Mouse (Mus musculus) hindbrain, embryonic 16.5 days (tissue): ENCODE results near the gene Fbxl4. TPM values are rescaled to one million over a fixed set of nuclear protein-coding genes. Genes with fewer than 3 reads are reported as not detected.

Source experiments
- ATAC-seq: fragments of 200-750 bp; cut with Nextera tagmentation; 2 replicates; pipeline ENCODE4 v1.8.0; 2017; ENCODE audit warnings: moderate TSS enrichment, moderate library complexity
- H3K27ac ChIP-seq: fragments of 300-500 bp; sonication (generic); 2 replicates; pipeline ENCODE4 v1.5.1; 2014; ENCODE audit warnings: low read depth, mild to moderate bottlenecking, control low read depth, low read length, moderate library complexity
- H3K27me3 ChIP-seq: fragments of 300-500 bp; sonication (generic); replicated peaks from 2 replicates; pipeline ENCODE4 v1.6.1; 2014; ENCODE audit warnings: low read length; ENCODE audit not compliant: control insufficient read depth, insufficient read depth
- H3K36me3 ChIP-seq: fragments of 300-500 bp; sonication (generic); 2 replicates; pipeline ENCODE4 v1.6.1; 2014; ENCODE audit warnings: mild to moderate bottlenecking, low read length, moderate library complexity, mixed read lengths; ENCODE audit not compliant: control insufficient read depth, insufficient read depth
- H3K4me1 ChIP-seq: fragments of 300-500 bp; sonication (generic); 2 replicates; pipeline ENCODE4 v1.6.1; 2014; ENCODE audit warnings: low read depth, low read length; ENCODE audit not compliant: control insufficient read depth, insufficient read depth
- H3K4me2 ChIP-seq: fragments of 300-500 bp; sonication (generic); 2 replicates; pipeline ENCODE4 v1.6.1; 2014; ENCODE audit warnings: mild to moderate bottlenecking, low read length, control low read depth, moderate library complexity
- H3K4me3 ChIP-seq: fragments of 300-500 bp; sonication (generic); 2 replicates; pipeline ENCODE4 v1.5.1; 2014; ENCODE audit warnings: mild to moderate bottlenecking, low read length, control low read depth, moderate library complexity
- H3K9ac ChIP-seq: fragments of 300-500 bp; sonication (generic); 2 replicates; pipeline ENCODE4 v1.6.1; 2014; ENCODE audit warnings: low read depth, mild to moderate bottlenecking, control low read depth, low read length, moderate library complexity
- H3K9me3 ChIP-seq: fragments of 300-500 bp; sonication (generic); 2 replicates; pipeline ENCODE4 v1.6.1; 2014; ENCODE audit warnings: mild to moderate bottlenecking, low read length, moderate library complexity; ENCODE audit not compliant: control insufficient read depth
- WGBS: fragments of 180-500 bp; shearing (Covaris S2); extraction: QIAGEN DNeasy Blood & Tissue Kit; methylation state at CpG from one replicate; pipeline ENCODE4 v1.1.7; 2014; 5-methylcytosine and 5-hydroxymethylcytosine counted together
- polyA plus RNA-seq: library from polyadenylated mRNA; unstranded; fragments of >200 nt; fragmentation: Nextera tagmentation; extraction: Ambion mirVana; gene quantifications from 2 replicates; pipeline ENCODE4 v1.2.1, GENCODE M21; 2015

Gene Fbxl4
- polyA plus RNA-seq, 1 experiment from 2014 or later: 19.3 TPM

- H3K9me3 ChIP-seq: no peaks in the 10 kb centered on the region
- ATAC-seq: no peak
- 77% methylated on average over 4 of the region's 4 CpGs for WGBS
- H3K4me2 ChIP-seq: no peak overlapping the region
- H3K9ac ChIP-seq: no peak overlapping the region
- no peak overlapping the region for H3K27ac ChIP-seq
- no peaks in the 10 kb centered on the region for H3K36me3 ChIP-seq
- H3K4me1 ChIP-seq: no peaks in the 10 kb centered on the region
- no peak overlapping the region for H3K4me3 ChIP-seq
- no peaks in the 10 kb centered on the region for H3K27me3 ChIP-seq
Observed at GRCm38 (mm10) chr4:22422400-22422799, 65.1 kb downstream of the Fbxl4 start.

GRCm38 (mm10) chr4:22428150-22428549 is 70.8 kb downstream of the Fbxl4 start:
- Histone ChIP-seq H3K4me1 (no peaks in the 10 kb centered on the region), H3K4me3 (no peak overlapping the region), H3K9me3 (no peaks in the 10 kb centered on the region), H3K4me2 (no peak overlapping the region), H3K36me3 (no peaks in the 10 kb centered on the region), H3K27ac (no peak overlapping the region), H3K27me3 (no peaks in the 10 kb centered on the region), H3K9ac (no peak overlapping the region)
- WGBS: 97% methylated on average over 3 of the region's 3 CpGs
- no peak for ATAC-seq

- H3K9ac ChIP-seq: no peak overlapping the region
- no peaks in the 10 kb centered on the region for H3K4me1 ChIP-seq
- no peaks in the 10 kb centered on the region for H3K27me3 ChIP-seq
- no peaks in the 10 kb centered on the region for H3K36me3 ChIP-seq
- H3K4me3 ChIP-seq: no peak overlapping the region
- H3K9me3 ChIP-seq: no peaks in the 10 kb centered on the region
- H3K27ac ChIP-seq: no peak overlapping the region
- no peak overlapping the region for H3K4me2 ChIP-seq
- no peak for ATAC-seq
- 92% methylated on average over 1 of the region's 1 CpGs for WGBS
Observed at GRCm38 (mm10) chr4:22469575-22469974, 112.2 kb downstream of the Fbxl4 start.

GRCm38 (mm10) chr4:22476967-22477710 is 119.8 kb downstream of the Fbxl4 start:
- Histone ChIP-seq H3K4me2 (peak overlapping the region; percentile 86), H3K36me3 (no peaks in the 10 kb centered on the region), H3K4me3 (peak overlapping the region; percentile 51), H3K9me3 (no peaks in the 10 kb centered on the region), H3K27ac (peak overlapping the region; percentile 82), H3K9ac (peak overlapping the region; percentile 70), H3K27me3 (0 out of 2 replicates have a peak, but pooled peaks cover 3% of the 10 kb centered on the region), H3K4me1 (peaks cover 23% of the 10 kb centered on the region)
- peak; percentile 82 for ATAC-seq
- WGBS: under 1% methylated on average over 23 of the region's 23 CpGs

- Histone ChIP-seq H3K27ac (peak overlapping the region; percentile 82), H3K4me2 (peak overlapping the region; percentile 86), H3K9ac (peak overlapping the region; percentile 70), H3K36me3 (no peaks in the 10 kb centered on the region), H3K9me3 (no peaks in the 10 kb centered on the region), H3K4me1 (peaks cover 23% of the 10 kb centered on the region), H3K27me3 (0 out of 2 replicates have a peak, but pooled peaks cover 3% of the 10 kb centered on the region), H3K4me3 (peak overlapping the region; percentile 51)
- WGBS: under 1% methylated on average over 17 of the region's 28 CpGs
- peak; percentile 77 for ATAC-seq
Observed at GRCm38 (mm10) chr4:22477711-22478230, 120.4 kb downstream of the Fbxl4 start.

GRCm38 (mm10) chr4:22478488-22479367 is 121.4 kb downstream of the Fbxl4 start:
- Histone ChIP-seq H3K27ac (peak overlapping the region; percentile 67), H3K9me3 (no peaks in the 10 kb centered on the region), H3K9ac (peak overlapping the region; percentile 47), H3K4me2 (peak overlapping the region; percentile 86), H3K4me3 (peak overlapping the region; percentile 27), H3K36me3 (no peaks in the 10 kb centered on the region), H3K27me3 (0 out of 2 replicates have a peak, but pooled peaks cover 3% of the 10 kb centered on the region), H3K4me1 (peaks cover 23% of the 10 kb centered on the region)
- peak; percentile 48; the same call in 1 of the 2 replicates for ATAC-seq
- 8% methylated on average over 30 of the region's 30 CpGs for WGBS

- no peaks in the 10 kb centered on the region for H3K36me3 ChIP-seq
- peak overlapping the region; percentile 27 for H3K4me3 ChIP-seq
- 6% methylated on average over 28 of the region's 28 CpGs for WGBS
- peak overlapping the region; percentile 86 for H3K4me2 ChIP-seq
- peak overlapping the region; percentile 67 for H3K27ac ChIP-seq
- ATAC-seq: peak; percentile 50; the same call in 1 of the 2 replicates
- peak overlapping the region; percentile 53 for H3K9ac ChIP-seq
- peaks cover 23% of the 10 kb centered on the region for H3K4me1 ChIP-seq
- H3K27me3 ChIP-seq: 0 out of 2 replicates have a peak, but pooled peaks cover 3% of the 10 kb centered on the region
- no peaks in the 10 kb centered on the region for H3K9me3 ChIP-seq
Observed at GRCm38 (mm10) chr4:22479368-22480090, 122.2 kb downstream of the Fbxl4 start.

GRCm38 (mm10) chr4:22480091-22480857 is 122.9 kb downstream of the Fbxl4 start:
- H3K4me3 ChIP-seq: peak overlapping the region; percentile 27
- ATAC-seq: no peak
- H3K9ac ChIP-seq: peak overlapping the region; percentile 53
- 0 out of 2 replicates have a peak, but pooled peaks cover 2% of the 10 kb centered on the region for H3K27me3 ChIP-seq
- peak overlapping the region; percentile 86 for H3K4me2 ChIP-seq
- WGBS: 8% methylated on average over 18 of the region's 18 CpGs
- no peaks in the 10 kb centered on the region for H3K36me3 ChIP-seq
- no peaks in the 10 kb centered on the region for H3K9me3 ChIP-seq
- peak overlapping the region; percentile 67 for H3K27ac ChIP-seq
- H3K4me1 ChIP-seq: peaks cover 23% of the 10 kb centered on the region
